Mouse (Mus musculus) thymus, postnatal 4 days (tissue): ENCODE measurements around the gene Ak6.

Experiments used
- DNase-seq: peaks from one replicate; pipeline ENCODE4 v3.0.0; 2021

The Ak6 gene

DNA sequence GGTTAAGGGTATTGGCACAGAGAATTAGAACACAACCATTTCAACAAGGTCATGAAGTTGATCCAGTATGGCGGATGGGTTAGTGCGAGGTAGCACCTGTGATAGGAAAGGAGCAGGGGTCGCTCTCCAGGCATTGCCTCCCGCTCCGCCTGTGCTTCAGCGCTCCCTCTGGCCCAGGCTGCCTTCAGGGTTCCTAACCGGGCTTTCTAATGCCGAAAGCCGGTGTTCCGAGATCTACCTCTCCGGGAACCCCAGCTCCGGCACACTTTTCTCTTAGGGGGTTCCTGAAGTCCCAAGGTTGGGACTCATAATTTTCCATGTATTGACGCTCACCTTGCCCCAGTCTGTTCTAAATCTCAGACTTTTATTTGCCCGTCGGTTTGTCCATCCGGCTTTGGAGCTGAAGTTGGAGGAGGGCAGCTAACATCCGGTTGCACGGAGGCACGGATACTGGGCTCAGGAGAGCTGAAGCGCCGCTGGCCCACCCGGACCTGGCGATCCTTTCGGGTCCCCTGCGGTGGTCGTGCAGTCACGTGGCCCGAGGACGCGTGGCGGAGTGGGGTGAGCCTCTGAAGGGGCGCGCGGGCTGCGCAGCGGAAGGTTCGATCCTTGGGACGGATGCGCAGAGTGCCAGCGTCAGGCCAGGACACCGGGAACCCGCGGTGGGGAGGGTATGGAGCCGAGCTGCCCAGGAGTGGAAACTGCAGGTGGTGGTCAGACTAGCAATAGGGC lies 18.7 kb downstream of the Ak6 start, which contains the start of gene Ccdc125:
Gene Ccdc125, plus strand, starts transcription at position 427 of the 732 bp plus-strand sequence.
- peak; percentile 69 for DNase-seq

DNA sequence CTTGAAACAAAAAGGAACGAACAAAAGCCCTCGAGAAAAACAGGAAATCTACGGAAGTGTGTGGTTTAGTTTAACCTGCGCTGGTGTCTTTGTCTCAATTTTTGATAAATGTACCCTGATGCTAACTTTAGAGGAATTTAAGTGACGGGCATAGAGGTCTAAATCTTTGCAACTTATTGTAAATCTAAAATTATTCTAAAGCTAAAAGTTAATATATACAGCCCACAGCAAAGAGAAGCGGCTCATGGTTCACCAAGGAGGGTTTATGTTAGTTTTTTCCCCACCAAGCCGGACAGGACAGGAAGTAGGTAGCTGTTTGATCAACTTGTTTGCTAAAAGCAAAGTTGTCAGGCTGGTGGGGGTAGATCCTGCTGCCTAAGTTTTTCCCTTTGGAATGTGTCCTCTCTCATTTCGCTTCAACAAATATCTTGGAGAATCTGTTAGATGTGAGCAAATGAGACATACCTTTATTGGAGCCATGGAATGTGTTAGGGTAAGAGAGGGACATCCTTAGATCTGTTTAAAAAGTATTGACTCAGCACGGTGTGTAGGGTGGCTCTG lies 19.5 kb downstream of the Ak6 start:
- DNase-seq: no peak

DNA sequence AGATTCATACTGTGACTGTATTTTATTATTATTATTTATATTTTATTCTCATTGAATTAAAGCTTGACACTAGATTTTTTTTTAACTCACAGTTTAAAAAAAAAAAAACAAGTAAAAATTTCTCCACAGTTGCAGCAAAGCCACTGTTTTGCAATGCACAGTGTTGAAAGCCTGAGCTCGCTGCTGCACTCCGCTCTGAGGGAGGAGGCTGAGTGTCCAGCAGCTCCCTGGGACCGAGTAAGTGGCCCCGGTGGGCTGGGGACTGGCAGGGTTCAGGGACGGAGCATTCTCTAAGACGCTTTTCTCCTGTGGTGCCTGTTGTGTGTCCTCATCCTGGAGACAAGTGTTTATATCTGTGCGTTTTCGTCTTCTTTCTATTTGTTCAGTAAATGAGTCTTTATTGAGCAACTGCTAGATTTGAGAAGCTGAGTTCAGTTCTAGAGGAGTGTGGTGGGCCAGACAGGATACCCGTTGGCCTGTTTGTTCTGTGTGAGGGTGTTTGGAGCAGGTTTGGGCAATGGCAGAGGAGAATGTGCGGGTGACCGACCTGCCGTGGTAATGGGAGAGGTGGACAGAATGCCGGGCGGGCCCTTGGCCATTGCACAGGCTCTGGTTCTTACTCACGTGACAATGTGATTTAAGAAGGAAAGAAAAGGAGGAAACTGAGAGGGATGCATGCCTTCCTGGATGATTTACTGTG lies 25.3 kb downstream of the Ak6 start:
- DNase-seq: no peak

DNA sequence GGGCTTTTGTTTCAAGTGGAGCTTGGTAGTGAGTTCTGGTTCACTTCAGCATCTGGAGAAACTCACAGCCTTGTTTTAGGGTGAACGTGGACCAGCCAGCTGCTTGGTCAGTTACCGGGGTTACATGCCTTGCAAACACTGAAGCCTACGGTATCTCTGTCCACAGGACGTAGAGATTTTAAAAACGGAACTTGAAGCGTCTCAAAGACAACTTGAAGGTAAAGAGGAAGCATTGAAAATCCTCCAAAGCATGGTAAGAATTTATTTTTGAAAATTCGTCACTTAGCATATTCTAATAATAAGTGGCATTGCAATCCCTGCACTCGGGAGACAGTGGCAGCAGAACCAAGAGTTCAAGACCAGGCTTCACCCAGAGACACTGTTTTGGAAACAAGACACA lies 30.8 kb downstream of the Ak6 start:
- no peak for DNase-seq

DNA sequence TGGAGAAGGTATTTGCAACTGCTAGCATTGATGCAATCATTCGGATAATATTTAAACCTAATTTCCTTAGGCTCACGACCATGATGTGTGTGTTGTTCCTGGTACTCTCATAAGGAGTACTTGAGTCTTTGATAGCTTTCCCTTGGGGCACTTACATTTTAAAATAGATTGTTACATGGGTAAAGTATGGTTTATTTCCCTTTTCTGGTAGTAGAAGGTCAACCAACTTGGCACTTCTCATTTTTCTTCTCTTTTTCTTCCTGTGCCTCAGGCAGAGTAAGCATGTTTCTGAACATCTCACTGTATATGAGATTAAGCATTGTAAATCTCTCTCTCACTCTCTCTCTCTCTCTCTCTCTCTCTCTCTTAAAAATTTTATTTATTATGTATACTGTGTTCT lies 32.1 kb downstream of the Ak6 start:
- no peak for DNase-seq

DNA sequence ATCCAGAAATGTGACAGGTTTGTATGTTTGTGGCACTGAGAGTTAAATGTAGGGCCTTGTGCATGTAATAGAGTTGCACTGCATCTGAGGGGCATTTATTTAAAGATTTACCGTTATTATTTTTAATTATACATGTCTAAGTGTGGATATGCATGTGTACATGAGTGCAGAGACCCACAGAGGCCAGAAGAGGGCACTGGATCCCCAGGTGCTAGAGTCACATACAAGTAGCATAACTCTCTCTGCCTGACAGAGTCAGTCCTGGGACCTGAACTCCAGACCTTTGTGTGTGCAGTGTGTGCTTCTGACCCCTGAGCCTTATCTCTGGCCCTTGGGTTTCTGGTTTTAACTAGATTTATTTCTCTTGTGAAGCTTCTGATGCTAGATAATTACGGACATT lies 33.6 kb downstream of the Ak6 start:
- no peak for DNase-seq

DNA sequence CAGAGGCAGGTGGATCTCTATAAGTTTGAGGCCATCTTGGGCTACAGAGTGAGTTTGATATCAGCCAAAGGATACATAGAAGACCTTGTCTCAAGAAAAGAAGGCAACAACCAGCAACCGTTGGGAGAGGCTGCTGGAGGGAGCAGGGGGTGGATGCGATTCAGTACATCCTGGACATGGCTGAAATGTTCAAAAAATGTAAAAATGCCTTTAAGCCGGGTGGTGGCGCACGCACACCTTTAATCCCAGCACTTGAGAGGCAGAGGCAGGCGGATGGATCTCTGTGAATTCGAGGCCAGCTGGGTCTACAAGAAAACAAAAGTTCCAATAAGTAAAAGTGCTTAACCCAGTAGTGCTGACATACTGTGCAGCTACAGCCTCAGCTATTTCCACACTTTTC lies 36.7 kb downstream of the Ak6 start:
- DNase-seq: no peak

DNA sequence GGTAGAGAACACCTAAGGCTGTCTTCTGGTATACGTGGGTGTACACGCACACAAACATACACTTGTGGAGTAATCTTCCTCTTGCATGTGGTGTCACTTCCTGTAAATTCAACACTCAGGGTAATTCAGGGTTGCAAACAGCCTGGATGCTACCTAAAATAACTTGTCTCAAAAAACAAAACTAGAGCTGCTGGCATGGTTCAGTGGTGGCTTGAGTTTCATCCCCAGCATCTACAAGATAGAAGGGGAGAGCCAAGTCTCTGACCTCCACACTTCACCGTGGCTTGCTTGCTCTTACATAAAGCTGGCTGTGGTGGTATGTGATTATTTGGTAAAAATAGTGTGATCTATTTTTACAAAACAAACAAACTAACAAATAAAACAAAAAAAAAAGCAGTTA lies 46.8 kb downstream of the Ak6 start:
- no peak for DNase-seq

DNA sequence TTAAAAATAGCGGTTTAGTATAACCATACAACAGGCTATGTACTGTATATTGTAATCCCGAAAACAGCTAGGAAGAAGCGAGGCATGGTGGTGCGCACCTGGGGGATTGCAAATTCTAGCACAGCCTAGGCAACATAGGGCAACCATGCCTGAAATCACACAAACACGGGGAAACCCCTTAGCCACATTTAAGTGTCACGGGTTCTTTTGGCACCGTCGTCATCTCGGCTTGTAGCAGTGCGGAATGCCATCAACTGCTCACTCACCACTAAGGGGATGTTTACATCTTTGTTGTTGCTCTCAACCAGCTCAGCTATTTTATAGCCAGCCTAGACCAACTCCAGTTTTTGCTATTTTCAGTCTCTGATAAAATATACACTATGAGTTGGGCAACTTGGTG lies 48.1 kb downstream of the Ak6 start:
- no peak for DNase-seq

DNA sequence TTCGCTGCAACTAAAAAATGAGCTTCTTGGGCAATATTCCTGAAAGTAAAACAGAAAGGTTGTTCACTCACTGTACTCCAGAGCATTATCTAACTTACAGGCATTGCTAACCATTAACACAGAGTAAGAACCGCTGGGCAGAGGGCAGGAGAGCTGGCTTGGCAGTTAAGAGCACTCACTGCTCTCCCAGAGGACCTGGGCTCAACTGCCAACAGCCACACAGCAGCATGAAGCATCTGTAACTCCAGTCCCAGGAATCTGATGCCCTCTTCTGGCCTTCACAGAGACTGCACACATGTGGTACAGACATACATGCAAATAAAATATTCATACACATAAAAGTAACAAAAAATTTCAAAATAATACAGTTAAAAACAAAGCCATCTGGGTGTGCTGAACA lies 52.7 kb downstream of the Ak6 start:
- DNase-seq: no peak

DNA sequence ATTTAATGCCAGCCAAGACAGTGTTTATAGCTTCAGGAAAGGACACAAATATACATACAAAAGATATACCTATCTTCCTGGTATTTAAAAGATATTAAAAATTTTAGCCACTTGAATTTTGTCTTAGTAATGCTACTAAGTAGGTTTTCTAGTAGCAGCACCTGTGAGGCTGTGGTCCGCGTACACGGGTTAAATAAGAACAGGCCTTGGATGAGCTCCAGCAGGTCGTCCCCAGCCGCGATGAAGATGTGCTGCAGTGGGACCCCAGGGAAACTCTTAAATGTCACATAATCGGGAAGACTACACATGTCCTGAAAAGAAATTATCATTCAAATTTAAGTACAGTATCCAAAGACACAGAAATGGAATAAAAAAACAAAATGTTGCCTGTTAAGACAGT lies 55.4 kb downstream of the Ak6 start:
- DNase-seq: no peak

DNA sequence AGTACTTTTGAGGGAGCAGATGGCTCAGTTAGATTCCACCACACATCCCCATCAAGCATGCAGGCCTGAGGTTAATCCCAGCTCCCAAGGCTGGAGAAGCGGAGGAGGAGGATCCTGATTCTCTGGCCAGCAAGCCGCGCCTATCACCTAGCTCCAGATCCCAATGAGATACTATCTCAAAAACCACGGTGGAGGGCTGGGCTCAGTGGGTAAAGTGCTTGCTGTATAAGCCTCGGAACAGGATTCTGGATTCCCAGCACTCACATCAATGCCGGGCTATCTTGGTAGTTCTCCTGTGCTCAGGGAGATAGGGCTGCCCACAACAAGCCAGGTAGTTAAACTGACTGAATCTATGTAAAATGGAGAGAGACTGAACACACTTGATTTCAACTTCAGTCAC lies 64.7 kb downstream of the Ak6 start:
- DNase-seq: no peak
